Mouse (Mus musculus): ENCODE measurements at regions not wholly inside any gene's neighbourhood (a gene's known extent, or its start where the extent isn't known, plus 50 kb on each side); places are given as distances from the start of the nearest gene placed in this dataset.
A peak's percentile ranks its signal among the peaks of the same experiment; 100 is the strongest.
"Not testable (repeated sequence)": the region's sequence is repeated elsewhere in the genome, so short reads cannot be mapped to it uniquely, and the experiment has no call there.

- no peak for DNase-seq (ENCODE audit: low read depth)
These were observed 52.8 kb upstream of the G2e3 start for GRCm38 (mm10) chr12:51294971-51295477.

- no peak for DNase-seq (ENCODE audit: low read depth)
These were observed 69.5 kb upstream of the G2e3 start for GRCm38 (mm10) chr12:51278358-51278757.

GRCm38 (mm10) chr12:51275818-51276538 lies 71.9 kb upstream of the G2e3 start:
- peak; percentile 6 for DNase-seq (ENCODE audit: low read depth)

GRCm38 (mm10) chr12:51273486-51273885 lies 74.4 kb upstream of the G2e3 start:
- no peak for DNase-seq (ENCODE audit: low read depth)

GRCm38 (mm10) chr12:51242839-51243238 lies 105.0 kb upstream of the G2e3 start:
- no peak for DNase-seq (ENCODE audit: low read depth)

GRCm38 (mm10) chr12:51241131-51241781 lies 106.6 kb upstream of the G2e3 start:
- no peak for DNase-seq (ENCODE audit: low read depth)

- no peak for DNase-seq (ENCODE audit: low read depth)
These were observed 136.2 kb upstream of the G2e3 start for GRCm38 (mm10) chr12:51211691-51212090.

- DNase-seq (ENCODE audit: low read depth): no peak
These were observed 151.6 kb upstream of the G2e3 start for GRCm38 (mm10) chr12:51196289-51196688.

- no peak for DNase-seq (ENCODE audit: low read depth)
These were observed 152.7 kb upstream of the G2e3 start for GRCm38 (mm10) chr12:51195136-51195535.

- no peak for DNase-seq (ENCODE audit: low read depth)
These were observed 157.1 kb upstream of the G2e3 start for GRCm38 (mm10) chr12:51190754-51191153.

- no peak for DNase-seq (ENCODE audit: low read depth)
These were observed 157.7 kb upstream of the G2e3 start for GRCm38 (mm10) chr12:51190186-51190585.

- no peak for DNase-seq (ENCODE audit: low read depth)
These were observed 159.6 kb upstream of the G2e3 start for GRCm38 (mm10) chr12:51188229-51188628.

- DNase-seq (ENCODE audit: low read depth): no peak
These were observed 160.1 kb upstream of the G2e3 start for GRCm38 (mm10) chr12:51187726-51188125.

GRCm38 (mm10) chr12:51185751-51186150 lies 162.1 kb upstream of the G2e3 start:
- DNase-seq (ENCODE audit: low read depth): no peak

GRCm38 (mm10) chr12:51174906-51175756 lies 172.7 kb upstream of the G2e3 start:
- DNase-seq (ENCODE audit: low read depth): no peak

GRCm38 (mm10) chr12:51165186-51165585 lies 182.7 kb upstream of the G2e3 start:
- no peak for DNase-seq (ENCODE audit: low read depth)

GRCm38 (mm10) chr12:51160995-51161394 lies 186.9 kb upstream of the G2e3 start:
- DNase-seq (ENCODE audit: low read depth): no peak

GRCm38 (mm10) chr12:51160122-51160521 lies 187.7 kb upstream of the G2e3 start:
- DNase-seq (ENCODE audit: low read depth): no peak

- DNase-seq (ENCODE audit: low read depth): no peak
These were observed 199.9 kb upstream of the G2e3 start for GRCm38 (mm10) chr12:51147963-51148362.

GRCm38 (mm10) chr12:51143840-51144239 lies 204.0 kb upstream of the G2e3 start:
- DNase-seq (ENCODE audit: low read depth): no peak

GRCm38 (mm10) chr12:51143196-51143595 lies 204.7 kb upstream of the G2e3 start:
- no peak for DNase-seq (ENCODE audit: low read depth)

GRCm38 (mm10) chr12:51133676-51134075 lies 214.2 kb upstream of the G2e3 start:
- DNase-seq (ENCODE audit: low read depth): not testable (repeated sequence)

- DNase-seq (ENCODE audit: low read depth): no peak
These were observed 219.6 kb upstream of the G2e3 start for GRCm38 (mm10) chr12:51128274-51128673.

Measured in c-Kit-positive CD71-positive TER-119-negative erythroid progenitor cells, embryonic 14.5 days (primary cell).